Mouse (Mus musculus) cerebellum, adult 2 months (tissue): ENCODE results near the gene Zbtb20.

Experiments
- CTCF ChIP-seq: fragments of 200-500 bp; IDR thresholded peaks from 2 replicates; pipeline ENCODE4 v1.5.1; 2011; ENCODE audit warnings: low read depth, mild to moderate bottlenecking, control low read depth, low read length, moderate library complexity, borderline replicate concordance; ENCODE audit not compliant: insufficient read depth
- POLR2A ChIP-seq: fragments of 200-500 bp; IDR thresholded peaks from 2 replicates; pipeline ENCODE4 v1.6.1; 2011; ENCODE audit warnings: low read length, control low read depth, borderline replicate concordance; ENCODE audit not compliant: insufficient read depth

- TF ChIP-seq CTCF: no peak
- TF ChIP-seq POLR2A: no peak
Observed at GRCm38 (mm10) chr16:43506771-43507405, 631.2 kb downstream of the Zbtb20 start.
